Mouse (Mus musculus): ENCODE measurements around the gene Larp1.
A peak's percentile ranks its signal among the peaks of the same experiment; 100 is the strongest.

The Larp1 gene

GRCm38 (mm10) chr11:58102581-58103343 is 93.9 kb downstream of the Larp1 start:
- no peak for DNase-seq

GRCm38 (mm10) chr11:58103344-58103653 is 94.4 kb downstream of the Larp1 start:
- DNase-seq, result no peak

GRCm38 (mm10) chr11:58103697-58104306 is 94.9 kb downstream of the Larp1 start, which contains the start of gene Cnot8:
Cnot8 (plus strand) TSS chr11:58104153.
- peak; percentile 99 for DNase-seq

GRCm38 (mm10) chr11:58104351-58104791 is 95.5 kb downstream of the Larp1 start:
- DNase-seq, result peak; percentile 33

GRCm38 (mm10) chr11:58107009-58107408 is 98.1 kb downstream of the Larp1 start:
- DNase-seq, result no peak

- DNase-seq, result no peak
Observed at GRCm38 (mm10) chr11:58107664-58108337, 98.9 kb downstream of the Larp1 start.

All from right cerebral cortex, postnatal 14 days (tissue).